Mouse (Mus musculus): ENCODE results near the gene Gm7145.
"Not testable (repeated sequence)": the region's sequence is repeated elsewhere in the genome, so short reads cannot be mapped to it uniquely, and the experiment has no call there.

Gm7145 gene

DNA sequence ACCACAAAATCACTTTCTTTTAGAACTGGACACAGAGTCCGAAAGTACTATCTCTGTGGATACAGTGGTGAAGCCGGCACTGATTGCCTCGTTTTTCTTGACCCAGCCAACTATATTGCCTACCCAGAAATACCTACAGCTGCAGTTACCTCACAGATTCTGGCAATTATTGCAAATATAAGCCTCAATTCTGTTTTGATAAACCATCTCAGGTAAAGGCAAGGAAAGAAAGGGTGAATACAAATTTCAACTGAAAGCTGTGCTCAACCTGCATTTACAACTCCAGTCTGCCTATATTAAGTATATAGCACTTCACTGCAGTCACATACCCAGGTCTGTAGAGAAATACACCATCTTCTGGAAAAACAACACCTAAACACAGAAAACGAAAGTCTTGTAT lies at the start of gene Gm7145:
TSS of gene Gm7145 (plus strand) at position 301 of the 400 bp plus-strand sequence.
- DNase-seq: no peak

DNA sequence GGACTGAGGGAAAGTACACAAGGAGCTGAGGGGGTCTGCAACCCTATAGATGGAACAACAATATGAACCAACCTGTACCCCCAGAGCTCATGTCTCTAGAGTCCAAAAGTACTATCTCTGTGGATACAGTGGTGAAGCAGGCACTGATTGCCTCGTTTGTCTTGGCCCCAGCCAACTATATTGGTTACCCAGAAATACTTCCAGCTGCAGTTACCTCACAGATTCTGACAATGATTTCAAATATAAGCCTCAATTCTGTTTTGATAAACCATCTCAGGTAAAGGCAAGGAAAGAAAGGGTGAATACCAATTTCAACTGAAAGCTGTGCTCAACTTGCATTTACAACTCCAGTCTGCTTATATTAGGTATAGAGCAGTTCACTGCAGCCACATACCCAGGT lies 38.0 kb upstream of the Gm7145 start, which contains the start of gene Gm28168:
TSS of gene Gm28168 (plus strand) at position 301 of the 400 bp plus-strand sequence.
- DNase-seq: not testable (repeated sequence)

DNA sequence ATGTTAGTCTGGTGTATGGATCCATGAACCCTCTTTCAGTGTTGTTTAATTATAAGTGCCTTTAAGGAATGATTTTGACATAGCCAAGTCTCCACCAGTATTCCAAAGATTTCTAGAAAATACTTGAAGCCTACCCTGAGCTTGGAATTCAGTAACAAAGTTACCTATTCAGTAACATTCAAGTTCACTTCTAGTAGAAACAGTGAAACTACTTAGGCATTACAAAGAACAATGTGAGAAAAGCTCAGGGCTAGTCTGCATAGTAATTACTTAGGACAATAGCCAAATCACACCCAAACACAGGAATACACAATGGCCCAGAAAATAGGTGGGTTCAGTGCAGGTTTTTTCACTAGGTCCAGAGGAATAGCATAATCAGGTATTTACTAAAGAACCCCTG lies 38.1 kb downstream of the Gm7145 start:
- DNase-seq: not testable (repeated sequence)

DNA sequence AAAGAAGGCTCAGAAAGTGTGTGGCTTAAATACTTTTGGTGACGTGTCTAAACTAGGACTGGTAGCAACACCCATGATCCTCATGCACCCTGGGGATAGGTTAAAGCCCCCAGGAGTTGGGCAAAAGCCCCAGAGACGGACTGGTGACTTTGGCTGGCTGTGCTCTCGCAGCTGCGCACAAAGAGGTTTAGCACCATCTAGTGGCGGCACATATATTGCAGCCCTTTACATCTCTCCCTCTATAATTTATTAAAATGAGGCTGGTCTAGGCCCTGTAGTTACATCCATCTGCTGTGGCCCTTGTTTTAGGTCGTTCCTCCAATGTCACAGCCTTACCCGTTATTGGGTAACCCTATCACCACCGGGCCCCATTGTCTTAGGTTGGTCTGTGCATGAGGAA lies 47.0 kb downstream of the Gm7145 start:
- DNase-seq: not testable (repeated sequence)
